Mouse (Mus musculus): Measurements from ENCODE around the gene Rbm15b.
A peak's percentile ranks its signal among the peaks of the same experiment; 100 is the strongest.

Gene Rbm15b

DNA sequence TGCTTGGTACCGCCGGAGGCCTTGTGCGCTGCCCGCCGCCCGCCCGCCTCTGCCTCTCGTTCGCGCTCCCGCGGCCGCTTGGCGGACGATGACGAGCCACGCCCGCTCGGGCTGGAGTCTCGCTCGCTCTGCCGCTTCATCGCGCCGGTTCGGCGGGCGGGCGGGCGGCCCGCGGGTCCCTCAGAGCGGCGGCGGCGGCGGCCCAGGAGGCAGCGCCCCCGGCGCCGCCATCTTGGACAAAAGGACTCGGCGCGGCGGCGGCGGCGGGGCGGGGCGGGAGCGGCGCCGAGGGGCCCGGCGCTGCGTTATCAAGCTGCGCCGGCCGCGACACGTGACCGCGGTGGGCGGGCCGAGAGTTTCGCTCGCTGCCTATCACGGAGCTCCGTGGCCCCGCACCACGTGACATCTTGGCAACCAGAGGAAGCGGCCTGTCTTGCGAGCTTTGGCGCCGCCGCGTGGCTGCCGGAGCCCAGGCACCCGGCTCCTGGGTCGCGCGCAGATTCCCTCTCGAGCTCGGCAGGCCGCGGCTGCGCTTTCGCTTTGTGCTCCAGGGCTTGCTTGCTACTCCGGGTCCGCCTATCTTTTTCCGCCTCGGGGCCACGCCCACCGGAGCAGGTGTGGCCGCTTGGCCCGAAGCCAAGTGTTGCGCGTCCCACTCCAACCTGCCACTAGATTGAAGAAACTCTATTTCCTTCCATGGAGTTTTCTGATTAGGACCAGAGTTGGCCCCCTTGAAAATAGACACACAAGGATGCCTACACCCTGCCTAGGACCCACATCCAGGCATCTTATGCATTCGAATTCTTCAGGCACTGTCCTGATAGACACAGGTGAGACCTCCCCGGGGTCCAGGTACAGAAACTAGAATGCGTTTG lies at the start of gene Rbm15b:
Gene Rbm15b, minus strand, starts transcription at position 601 of the 875 bp plus-strand sequence.
- DNase-seq (ENCODE audit: low spot score in 2 of 2): peak; percentile 96 to 98

DNA sequence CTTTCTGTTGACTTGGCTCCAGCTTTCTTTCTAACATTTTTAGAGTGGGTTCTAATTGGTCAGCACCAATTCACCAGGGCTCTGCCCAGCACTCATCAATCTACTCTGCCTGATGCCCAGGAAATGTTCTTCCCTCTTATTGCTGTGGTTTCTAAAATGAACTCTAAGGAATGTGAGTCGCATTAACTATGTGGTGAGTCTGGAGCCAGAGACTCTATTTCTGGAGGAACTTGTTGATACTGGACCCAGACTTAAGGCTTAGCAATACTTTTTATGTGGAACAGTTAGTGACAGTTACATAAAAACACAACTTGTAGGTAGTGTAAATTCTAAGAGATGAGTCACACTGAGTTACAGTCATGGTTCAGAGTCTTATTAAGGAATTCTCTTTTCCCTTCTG lies 47.8 kb upstream of the Rbm15b start:
- DNase-seq (ENCODE audit: low spot score in 2 of 2): no peak

DNA sequence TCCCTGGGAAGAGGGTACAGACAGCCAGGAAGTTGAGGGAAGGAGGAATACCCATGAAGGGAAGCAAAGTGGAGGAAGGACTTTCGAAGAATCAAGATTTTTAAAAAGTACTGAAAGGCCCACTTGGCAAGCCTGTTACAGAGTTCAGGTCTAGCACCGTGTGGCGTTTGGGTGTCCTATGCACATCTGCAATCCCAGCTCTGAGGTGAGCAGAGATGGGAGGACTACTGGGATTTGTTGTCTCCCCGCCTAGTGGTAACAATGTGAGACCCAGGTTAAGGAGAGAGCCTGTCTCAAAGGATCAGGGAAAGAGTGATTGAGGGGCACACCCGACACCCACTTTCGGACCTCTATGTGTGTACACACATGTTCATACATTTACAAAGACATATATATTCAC lies 27.6 kb upstream of the Rbm15b start:
- no peak for DNase-seq (ENCODE audit: low spot score in 2 of 2)

DNA sequence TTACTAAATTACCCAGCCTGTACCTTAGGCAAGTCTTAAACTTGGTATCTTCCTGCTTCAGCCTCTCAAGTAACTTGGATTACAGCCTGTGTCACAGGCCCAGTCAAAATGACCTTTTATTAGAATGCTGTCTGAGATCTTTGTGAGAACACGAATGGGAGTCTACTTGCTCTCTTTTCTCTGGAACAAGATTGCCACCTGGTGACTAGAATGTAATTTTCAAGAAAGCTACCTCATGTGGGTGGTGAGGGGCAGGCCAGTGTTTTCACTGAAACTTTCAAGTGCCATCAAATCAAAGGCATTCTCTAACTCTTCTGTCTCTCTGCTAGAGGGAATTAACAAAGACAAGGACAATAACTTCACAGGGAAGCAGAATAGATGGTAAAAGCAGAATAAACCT lies 26.5 kb upstream of the Rbm15b start:
- DNase-seq (ENCODE audit: low spot score in 2 of 2): no peak

- no peak for DNase-seq (ENCODE audit: low spot score in 2 of 2)
These were observed 24.4 kb upstream of the Rbm15b start for GRCm38 (mm10) chr9:106911624-106912023.

GRCm38 (mm10) chr9:106908715-106909114 lies 21.5 kb upstream of the Rbm15b start:
- DNase-seq (ENCODE audit: low spot score in 2 of 2): no peak

DNA sequence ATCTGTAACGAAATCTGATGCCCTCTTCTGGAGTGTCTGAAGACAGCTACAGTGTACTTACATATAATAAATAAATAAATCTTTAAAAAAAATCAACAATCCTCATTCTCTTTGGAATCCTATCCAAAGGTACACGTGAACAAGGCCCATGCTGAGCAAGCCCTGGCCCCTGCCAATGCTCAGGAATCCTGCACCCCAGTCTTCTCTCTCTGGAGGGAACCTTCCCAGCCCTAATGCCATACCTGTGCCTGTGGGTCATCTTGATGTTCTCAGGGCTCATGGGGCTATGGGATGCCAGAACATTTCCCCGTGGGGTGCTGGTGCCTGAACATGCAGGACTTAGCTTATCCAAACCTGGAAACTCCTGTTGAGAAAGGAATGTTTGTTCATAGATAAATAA lies 20.9 kb upstream of the Rbm15b start:
- DNase-seq (ENCODE audit: low spot score in 2 of 2): no peak

GRCm38 (mm10) chr9:106906597-106906996 lies 19.4 kb upstream of the Rbm15b start:
- no peak for DNase-seq (ENCODE audit: low spot score in 2 of 2)

- DNase-seq (ENCODE audit: low spot score in 2 of 2): no peak
These were observed 16.5 kb upstream of the Rbm15b start for GRCm38 (mm10) chr9:106903791-106904134.

- DNase-seq (ENCODE audit: low spot score in 2 of 2): no peak
These were observed 16.0 kb upstream of the Rbm15b start for GRCm38 (mm10) chr9:106903099-106903790.

DNA sequence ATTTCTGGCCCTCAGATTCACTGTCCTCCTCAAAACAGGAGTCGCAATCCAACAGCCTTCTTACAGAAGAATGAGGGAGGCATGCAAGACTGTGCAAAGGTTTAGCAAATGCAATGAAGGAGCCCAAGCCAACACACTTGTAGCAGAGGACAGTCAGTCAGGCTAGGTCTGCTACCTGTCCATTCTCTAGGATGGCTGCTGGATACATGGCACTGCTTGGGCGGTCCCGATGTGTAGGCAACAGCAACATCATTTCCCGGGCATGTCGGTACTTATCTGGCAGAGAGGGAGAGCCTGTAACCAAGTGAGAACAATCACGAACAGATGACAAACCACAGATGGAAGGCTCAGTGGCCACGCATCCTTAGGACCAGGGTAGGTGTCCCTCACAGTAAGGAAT lies 14.4 kb upstream of the Rbm15b start:
- DNase-seq (ENCODE audit: low spot score in 2 of 2): no peak

- no peak for DNase-seq (ENCODE audit: low spot score in 2 of 2)
These were observed 11.7 kb upstream of the Rbm15b start for GRCm38 (mm10) chr9:106898901-106899300.

- DNase-seq (ENCODE audit: low spot score in 2 of 2): no peak
These were observed 6.1 kb upstream of the Rbm15b start for GRCm38 (mm10) chr9:106893327-106893726.

DNA sequence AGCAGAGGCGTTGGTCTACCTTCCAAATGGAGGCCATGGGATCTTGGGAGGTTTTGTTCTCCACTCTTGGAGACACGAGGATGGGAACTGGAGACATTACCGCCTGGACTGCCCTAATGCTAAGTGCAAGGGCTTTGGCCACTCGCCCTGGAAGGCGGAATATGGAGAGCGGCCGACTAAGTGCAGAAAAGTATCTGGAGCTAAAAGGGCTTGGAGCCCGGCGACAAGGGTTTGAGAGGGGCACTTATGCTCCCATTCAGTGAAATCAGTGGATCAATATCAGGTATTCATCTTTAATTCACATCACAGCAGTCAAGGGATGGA lies 5.3 kb upstream of the Rbm15b start:
- DNase-seq (ENCODE audit: low spot score in 2 of 2): peak in 1 of 2 experiments; percentile 33

- peak; percentile 96 for DNase-seq (ENCODE audit: low spot score in 2 of 2)
These were observed 4.8 kb upstream of the Rbm15b start, which contains the start of gene Manf for GRCm38 (mm10) chr9:106891829-106892551. TSS of gene Manf (minus strand) at chr9:106891979.

DNA sequence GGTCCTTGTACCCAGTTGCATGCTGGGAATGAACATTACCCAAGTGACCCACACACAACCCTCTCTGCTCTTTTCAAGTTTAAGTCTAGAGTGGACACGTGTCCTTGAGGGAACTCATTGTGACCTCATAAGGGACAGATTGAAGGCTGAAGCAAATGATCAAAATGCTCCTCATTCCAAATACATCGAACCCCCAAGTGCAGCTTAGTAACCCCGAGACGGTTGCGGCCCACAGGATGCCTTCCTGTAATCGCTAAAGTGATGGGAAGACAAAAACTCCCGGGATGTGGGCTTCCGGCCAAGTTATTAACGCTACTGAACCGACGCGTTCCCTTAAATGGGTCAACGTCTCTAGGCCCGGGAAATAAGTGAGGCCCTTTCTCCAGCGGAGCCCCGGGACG lies 4.1 kb upstream of the Rbm15b start:
- no peak for DNase-seq (ENCODE audit: low spot score in 2 of 2)

- no peak for DNase-seq (ENCODE audit: low spot score in 2 of 2)
These were observed 3.4 kb upstream of the Rbm15b start for GRCm38 (mm10) chr9:106890496-106891240.

DNA sequence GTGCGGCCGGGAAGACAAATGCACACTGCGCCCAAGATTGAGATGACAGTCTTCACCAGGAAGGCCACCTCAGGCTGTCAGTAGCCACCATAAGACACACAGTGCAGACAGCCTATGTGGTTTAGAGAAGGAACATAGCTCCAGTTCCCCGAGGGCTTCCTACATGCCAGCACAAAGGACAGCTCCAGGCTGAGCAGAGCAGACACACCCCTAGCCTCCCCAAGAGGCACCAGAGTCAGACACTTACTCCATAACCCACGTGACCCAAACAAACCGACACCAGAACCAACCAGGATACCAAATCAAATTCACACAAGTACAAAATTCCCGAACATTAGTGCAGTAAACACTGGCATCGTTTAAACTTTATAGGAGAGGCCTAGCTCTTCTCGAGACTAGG lies 2.1 kb upstream of the Rbm15b start:
- no peak for DNase-seq (ENCODE audit: low spot score in 2 of 2)

DNA sequence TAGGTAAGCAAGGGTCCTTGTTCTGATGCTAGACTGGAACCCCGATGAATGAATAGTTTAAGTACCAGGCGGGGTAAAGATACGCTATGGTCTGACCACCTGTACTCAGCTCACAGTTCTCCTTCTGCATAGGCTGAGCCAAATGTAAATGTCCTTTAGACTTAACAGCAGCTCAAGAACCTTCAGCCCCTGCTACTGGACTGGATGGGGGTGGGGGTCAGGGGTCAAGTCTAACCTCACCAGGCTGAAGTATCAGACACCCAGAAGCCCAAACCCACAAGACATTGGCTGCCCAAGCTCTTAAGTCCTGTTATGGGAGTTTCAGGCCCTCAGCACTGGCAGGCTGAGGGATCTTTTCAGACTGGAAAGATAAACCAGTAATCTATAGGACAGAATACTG lies 1.1 kb upstream of the Rbm15b start:
- no peak for DNase-seq (ENCODE audit: low spot score in 2 of 2)

DNA sequence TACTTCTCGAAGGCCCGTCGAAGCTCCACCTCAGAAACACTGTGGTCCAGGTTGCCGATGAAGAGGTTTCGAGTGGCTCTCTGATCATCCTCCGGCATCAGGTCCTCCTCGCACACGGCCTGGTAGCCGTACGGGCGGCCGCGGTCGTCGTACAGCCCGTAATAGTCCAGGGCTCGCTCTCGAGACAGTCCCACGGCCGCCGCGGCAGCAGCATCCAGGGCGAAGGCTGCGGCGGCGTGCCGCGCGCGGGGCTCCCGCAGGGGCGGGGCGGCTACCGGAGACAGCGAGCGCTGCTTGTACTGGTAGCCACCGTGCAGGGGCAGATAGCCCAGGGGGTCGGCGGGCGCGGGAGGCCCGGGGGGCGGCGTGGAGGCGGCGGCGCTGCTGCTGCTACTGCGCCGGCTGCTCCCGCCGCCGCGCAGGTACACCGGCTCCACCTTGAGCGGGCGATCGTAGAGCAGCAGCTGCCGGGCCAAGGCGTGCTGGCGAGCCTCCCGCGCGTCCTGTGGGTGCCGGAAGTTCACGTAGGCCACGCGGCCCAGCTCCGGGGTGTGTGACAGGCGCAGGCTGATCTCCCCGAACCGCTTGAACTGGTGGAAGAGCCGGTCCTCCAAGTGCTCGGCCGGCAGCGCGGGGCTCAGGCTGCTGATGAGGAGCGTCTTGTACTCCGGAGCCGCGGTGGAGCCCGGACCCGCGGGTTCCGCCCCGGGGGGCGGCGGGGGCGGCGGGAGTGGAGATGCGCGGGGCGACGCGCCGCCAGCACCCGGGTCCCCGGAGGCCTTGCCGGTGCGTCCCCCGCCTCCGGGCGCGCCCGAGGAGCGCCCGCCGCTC lies 1.1 kb downstream of the Rbm15b start:
- DNase-seq (ENCODE audit: low spot score in 2 of 2): no peak
